Mouse (Mus musculus) c-Kit-positive CD71-negative TER-119-negative erythroid progenitor cells, embryonic 14.5 days (primary cell): ENCODE measurements around the gene Znfx1.

Source experiments
- DNase-seq: peaks from one replicate; pipeline ENCODE4 v3.0.0-alpha.2; 2013; ENCODE audit warnings: low read depth

Gene Znfx1

DNA sequence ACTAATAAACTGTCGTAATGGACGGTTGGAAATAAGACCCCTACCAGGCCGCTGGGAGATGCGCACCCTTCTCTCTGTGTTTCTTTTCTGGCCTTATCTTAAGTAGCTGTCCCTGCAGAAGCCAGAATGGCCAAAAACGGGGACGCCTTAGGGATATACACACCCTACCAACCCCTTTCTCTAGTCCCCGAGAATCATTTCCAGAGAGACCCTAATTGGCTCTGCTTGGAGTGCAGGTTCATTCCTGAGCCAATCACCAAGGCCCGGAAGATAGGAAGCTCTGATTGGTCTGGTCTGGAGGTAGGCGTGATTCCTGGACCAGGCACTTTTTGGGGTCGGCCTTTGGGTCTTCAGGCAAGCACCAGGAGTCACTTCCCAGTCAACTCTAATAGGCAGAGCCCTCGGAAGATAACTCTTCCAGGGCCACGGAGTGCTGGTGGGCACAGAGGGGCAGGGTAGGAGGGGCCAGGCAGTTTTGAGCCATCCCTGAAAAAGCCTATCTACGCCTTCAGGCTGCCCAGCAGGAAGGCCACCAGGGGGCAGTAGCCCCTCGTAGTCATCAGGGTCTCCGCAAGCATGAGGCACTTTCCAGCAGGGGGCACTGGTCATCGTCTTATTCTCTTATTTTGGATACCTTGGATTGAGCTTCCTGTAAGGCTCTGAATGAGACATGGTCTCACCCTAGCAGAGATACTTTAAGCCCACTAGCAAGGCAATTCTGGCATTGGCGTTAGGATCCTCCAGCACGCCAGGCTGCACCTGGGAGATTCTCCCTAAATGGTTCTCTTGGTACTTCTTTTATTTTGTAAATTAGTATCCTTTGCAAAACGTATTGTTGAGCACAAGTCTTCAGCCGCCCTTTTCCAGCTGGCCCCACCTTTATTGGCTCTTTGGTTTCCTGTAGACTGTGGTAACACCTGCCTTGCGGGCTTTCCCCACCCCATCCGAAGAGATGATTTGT is 9.1 kb upstream of the Znfx1 start:
- peak; percentile 99 for DNase-seq

DNA sequence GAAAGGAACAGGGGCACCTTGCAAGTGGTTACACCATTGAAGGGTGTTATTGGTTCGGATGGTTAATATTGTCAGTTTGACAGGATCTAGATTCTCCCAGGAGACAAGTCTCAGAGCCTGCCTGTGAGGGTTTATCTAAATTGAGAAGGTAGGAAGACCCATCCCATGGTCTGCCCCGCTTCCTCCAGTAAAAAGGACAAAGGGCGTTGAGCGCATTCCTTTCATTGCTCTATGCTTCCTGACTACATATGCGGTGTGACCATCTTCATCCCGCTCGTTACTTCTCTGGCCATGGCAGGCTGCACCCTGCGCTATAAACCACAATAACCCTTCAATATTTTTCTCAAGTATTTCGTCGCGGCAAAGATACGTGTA is 8.4 kb upstream of the Znfx1 start:
- no peak for DNase-seq

DNA sequence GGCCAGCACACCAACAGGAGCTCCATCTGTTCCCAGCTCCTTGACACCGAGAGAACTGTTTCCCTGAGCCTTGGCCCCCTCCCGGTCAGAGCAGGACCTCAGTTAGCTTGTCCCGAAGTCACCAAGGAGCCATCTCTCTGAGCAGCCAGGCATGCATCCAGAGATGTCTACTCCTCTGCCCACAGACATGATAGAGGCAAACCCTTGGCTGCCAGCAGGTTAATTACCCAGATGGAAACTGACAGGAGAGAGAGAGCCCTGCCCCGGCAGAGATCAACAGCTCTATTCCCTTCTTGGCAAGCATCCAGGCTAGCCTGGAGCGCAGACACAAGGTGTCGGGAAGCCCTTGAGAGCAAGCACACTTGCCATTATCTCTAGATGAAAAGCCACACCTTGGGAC is 7.5 kb upstream of the Znfx1 start:
- no peak for DNase-seq

DNA sequence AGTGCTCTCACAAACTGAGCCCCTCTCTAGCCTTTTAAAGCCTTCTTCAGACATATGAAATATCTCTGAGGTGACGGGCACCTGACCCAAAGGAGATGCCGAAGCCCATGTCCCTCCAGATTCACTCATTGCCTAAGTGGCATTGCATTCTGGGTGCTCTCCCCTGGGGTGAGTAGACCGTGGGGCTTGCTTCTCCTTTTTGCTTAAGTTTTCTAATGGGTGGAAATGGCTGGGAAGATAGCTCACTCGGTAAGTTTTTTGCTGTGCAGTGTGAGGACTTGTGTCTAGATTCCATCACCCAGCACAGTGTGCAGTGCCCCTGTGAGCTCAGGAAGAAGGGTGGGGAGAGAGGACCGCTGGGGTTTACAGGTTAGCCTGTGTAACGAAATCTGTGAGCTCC is 4.8 kb upstream of the Znfx1 start:
- no peak for DNase-seq

DNA sequence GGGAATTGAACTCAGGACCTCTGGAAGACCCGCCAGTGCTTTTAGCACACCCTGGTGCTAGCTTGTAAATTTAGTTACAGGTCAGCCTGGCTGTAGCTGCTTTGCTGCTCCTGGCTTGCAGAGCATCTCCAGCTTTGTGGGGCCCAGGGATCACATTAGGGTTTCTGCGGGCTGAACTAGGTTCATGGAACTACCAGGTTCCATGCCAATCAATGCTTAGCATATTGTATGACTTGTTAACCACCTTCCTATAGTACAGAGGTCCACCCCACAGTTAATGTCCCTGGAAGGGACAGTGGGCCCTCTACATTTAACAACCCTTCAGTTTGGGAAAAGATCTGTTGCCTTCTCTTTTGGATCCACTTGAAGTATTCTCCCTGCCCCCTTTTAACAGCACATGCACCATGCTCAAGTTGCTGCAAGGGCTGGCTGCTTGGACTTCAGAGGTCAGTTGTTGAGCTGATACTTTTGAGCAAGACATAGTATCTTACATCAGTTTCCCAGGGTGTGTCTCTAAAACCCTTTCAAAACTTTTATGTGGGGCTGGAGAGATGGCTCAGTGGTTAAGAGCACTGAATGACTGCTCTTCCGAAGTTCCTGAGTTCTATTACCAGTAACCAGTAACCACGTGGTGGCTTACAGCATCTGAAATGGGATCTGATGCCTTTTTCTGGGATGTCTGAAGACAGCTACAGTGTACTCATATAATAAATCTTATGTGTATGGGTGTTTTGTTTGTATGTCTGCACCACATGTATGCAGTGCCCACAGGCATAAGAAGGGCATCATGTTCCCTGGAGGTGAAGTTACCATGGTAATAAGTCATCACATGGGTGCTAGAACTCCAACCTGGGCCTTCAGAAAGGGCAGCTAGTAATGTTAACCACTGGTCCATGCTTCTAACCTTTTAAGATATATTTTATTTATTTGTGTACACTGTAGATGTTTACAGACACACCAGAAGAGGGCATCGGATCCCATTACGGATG is 4.0 kb upstream of the Znfx1 start:
- DNase-seq, result no peak

DNA sequence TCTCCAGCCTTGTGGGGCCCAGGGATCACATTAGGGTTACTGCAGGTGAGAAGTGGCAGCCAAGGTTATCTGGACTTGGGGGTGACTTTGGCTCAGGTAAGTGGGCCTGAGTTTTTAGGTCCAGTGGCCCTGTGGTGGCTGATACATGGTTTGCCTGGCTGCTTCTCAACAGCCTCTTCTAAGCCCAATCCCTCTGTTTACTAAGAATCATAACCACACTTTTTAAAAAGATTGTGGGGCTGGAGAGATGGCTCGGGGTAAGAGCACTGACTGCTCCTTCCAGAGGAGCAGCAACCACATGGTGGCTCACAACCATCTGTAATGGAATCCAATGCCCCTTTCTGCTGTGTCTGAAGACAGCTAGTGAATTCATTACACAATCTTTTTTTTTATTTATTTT is 3.2 kb upstream of the Znfx1 start:
- no peak for DNase-seq

DNA sequence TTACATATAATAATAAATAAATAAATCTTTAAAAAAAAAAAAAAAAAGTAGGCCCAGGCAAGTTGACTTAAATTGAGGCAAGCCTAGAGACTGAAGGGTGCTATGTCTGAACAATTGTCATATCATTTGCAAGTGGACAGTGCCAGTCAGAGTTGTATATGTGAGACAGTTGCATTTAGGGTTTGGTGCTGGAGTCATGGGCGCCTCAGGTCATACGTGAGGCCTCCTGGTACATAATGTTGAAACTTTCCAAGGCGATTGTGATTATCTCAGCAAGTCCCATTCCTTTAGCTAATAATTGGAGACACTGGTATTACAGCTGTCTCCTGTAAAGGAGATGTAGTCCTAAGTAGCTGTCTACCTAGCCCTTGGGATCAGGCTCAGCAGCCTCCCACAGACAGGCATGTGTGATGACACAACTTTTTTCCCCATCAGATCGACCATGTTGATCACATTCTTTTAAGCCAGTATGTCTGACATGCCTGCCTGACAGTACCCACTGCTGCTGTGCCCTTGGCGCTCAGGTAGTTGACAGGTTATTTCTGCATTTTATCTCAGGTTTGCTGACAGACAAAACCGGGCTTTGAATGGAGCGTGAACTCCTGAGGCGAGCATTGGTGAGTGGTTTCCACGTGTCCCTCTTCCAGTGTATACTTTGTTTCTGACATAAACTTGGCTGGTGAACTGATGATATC is 1.9 kb upstream of the Znfx1 start:
- no peak for DNase-seq

DNA sequence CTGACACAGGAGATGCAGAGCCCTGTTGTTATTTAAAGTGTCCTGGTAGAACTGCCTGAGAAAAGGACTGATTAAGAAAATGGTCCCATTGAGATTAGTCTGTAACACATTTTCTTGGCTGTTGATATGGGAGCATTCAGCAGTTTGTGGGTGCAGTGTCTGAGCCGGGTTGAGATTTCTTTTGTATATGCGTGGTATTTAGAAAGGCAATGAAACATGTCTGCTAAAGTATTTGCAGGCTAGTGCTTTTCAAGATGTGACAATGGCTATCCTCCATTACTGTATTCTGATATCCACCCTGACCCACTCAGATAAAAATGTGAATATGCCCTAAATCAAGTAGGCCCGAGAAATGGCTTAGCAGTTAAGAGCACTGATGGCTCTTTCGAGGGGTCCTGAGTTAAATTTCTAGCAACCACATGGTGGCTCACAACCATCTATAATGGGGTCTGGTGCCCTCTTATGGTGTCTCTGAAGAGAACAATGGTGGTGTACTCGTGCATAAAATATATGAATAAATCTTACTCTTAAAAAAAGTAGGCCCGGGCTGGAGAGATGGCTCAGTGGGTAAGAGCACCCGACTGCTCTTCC is 1.2 kb upstream of the Znfx1 start:
- DNase-seq, result no peak

DNA sequence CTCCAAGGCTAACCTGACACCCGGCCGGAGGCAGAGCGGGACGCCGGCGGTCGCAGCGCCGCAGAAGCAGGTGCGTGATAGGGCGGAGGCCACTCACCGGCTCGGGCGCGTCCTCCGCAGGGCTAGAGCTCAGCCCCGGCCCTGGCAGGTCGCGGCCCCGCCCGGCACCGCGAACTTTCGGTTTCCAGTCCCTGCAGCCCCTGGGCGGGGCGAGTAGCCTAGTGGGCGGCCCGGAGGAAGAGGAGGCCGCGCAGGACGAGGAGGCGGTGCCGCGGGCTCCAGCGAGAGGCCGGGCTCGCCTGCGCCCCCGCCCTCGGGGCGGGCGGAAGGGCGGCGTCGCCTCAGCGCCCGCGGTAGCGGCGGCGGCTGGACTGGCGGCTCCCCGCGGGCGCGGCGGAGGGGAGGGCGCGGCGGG is 311 bp downstream of the Znfx1 start:
- DNase-seq, result peak; percentile 90

DNA sequence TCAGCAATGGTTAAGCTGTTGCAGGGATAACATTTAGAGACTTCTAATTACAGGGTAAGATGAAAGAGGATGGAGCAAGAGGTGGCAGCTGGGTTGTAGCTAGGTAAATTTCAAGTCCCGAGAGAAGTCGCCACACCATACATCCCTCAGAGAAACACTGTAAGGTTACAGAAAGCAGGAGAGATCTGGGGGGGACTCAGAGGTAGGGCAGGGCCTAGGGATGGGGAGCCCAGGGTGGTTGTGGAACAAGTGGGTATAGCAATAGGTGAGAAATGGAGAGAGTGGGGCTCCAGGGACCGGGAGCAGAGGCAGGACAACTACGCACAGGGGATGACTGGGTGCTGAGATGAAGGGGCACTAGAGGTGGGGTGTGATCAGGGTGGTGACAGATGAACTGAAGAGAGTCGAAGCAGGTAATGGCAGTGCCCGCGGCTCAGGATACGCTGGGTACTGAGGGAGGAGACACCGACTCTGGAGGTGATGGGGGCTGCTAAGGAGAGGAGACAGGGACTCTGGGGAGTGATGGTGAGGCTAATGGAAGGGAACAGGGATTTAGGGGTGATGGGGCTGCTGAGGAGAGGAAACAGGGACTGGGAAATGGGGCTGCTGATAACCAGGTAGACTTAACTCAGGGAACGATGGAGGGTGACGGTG is 1.3 kb downstream of the Znfx1 start:
- DNase-seq, result no peak

DNA sequence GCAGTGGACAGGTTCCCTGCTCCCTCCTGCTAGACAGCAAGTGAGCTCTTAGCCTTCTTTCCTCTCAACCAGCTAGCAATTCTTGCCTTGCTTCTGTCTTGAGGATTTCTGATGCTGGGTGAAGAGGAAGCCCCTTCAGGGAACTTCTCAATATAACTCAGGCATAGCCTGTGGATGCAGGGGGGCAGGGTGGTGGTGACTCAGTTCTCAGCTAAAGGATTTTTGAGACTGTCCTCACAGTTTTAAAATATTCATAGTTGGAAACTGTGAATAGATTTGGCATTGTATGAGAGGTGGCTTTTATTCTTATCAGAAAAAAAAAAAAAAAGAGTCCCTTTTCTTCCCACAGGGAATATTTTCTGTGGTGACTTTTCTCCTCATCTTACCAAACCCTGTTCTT is 2.1 kb downstream of the Znfx1 start:
- DNase-seq, result no peak

DNA sequence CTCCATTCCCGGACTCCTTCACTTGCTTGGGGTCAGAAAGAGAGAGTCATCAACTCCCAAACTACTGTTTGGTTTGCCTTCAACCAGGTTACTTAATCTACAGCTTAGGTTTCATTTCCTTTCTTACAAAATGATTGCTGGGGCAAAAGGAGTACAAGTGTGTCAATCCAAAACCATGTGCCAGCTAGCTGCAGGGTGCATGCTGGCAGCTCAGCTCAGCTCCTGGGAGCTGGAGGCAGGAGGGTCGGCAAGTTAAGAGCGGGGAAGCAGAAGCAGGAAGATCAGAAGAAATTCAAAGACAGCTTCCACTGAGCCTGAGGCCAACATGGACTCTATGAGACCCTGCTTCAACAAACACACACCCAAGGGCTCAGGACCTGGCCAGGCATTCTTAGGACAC is 2.5 kb downstream of the Znfx1 start:
- no peak for DNase-seq

DNA sequence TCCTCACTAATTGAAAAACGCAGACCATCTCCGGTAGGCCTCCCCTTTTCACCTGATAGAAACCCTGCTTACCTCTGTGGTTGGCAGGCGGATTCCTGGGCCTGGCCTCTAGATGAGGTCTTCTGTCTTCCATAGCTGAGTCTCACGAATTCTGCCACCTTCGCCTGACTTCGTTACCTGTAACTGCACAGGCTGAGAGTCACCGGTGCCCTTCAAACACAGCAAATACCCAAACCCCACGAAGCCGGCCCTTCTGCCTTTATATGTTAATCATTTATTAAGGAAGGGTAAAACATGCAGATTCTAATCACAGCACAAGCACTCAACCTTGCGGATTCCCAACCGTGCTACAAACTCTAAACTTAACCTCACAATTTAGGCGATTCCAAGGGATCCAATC is 2.9 kb downstream of the Znfx1 start:
- no peak for DNase-seq

DNA sequence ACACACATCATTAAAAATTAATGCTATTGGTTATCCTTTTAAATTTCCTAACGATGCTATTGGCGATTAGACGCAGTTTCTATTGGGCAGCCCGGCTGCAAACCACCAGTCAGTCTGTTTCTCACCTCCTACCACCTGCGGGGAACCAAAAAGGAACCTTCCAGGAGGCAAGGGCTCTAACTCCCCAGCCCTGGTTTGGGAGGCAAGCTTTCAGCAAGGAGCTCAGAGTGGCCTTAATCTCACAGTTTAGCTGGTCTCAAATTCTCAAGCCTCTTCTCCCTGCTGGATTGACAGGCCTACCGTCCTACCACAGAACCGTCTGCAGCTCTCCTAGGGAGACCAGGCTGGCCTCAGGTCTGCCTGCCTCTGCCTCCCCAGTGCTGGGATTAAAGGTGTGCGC is 3.3 kb downstream of the Znfx1 start:
- no peak for DNase-seq

DNA sequence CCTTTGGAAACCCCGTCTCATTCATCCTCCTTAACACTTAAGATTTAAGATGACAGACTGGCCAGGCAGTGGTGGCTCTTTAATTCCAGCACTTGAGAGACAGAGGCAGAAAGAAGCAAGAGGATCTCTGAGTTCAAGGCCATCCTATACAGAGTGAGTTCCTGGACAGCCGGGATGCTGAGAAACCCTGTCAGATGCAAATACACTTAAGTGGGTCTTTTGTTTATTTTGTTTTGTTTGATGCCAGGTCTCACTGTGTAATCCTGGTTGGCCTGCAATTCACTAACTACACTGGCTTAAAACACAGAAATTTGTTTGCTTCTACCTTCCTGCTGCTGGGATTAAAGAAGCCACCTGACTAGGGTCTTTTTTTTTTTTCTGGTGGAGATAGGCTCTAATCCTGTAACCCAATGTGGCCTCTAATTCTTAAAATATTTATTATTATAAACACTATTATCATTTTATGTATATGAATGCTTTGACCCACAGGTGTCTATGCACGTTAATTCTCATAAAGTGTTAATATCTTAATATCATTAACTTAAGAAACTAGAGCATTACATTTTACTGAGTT is 3.9 kb downstream of the Znfx1 start:
- no peak for DNase-seq

DNA sequence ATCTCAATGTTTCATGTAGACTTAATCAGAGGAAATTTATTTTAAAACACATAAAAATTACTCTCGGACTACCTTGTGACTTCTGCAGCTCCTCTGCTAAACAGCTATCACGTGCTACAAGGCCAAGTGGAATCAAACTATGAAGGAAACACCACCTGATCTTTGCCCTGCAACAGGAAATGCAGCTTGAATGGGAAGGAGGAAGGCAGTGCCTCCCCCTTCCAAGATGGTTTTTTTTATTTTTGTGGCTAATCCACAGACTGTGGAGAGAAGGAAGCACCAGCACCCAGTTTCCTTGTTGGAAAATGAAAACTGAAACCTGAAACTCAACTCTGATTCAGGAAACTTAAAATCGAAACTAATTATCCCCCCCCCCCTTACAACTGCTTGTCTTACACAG is 4.6 kb downstream of the Znfx1 start:
- DNase-seq, result no peak

DNA sequence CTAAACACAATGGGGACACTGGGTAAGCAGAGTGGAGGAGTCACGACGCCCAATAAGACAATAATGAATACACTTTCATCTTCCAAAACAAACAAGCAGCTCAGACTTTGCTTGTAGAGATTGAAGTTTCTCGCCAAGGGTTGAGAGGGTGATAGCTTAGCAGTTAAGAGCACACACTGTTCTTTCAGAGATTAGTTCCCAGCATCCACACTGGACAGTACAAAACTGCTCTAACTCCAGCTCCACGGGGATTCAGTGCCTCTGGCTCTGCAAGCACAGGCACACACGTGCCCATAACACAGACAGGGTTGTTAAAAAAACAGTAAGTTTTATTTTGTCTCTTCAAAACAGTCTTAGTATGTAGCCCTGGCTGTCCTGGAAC is 5.9 kb downstream of the Znfx1 start:
- no peak for DNase-seq

DNA sequence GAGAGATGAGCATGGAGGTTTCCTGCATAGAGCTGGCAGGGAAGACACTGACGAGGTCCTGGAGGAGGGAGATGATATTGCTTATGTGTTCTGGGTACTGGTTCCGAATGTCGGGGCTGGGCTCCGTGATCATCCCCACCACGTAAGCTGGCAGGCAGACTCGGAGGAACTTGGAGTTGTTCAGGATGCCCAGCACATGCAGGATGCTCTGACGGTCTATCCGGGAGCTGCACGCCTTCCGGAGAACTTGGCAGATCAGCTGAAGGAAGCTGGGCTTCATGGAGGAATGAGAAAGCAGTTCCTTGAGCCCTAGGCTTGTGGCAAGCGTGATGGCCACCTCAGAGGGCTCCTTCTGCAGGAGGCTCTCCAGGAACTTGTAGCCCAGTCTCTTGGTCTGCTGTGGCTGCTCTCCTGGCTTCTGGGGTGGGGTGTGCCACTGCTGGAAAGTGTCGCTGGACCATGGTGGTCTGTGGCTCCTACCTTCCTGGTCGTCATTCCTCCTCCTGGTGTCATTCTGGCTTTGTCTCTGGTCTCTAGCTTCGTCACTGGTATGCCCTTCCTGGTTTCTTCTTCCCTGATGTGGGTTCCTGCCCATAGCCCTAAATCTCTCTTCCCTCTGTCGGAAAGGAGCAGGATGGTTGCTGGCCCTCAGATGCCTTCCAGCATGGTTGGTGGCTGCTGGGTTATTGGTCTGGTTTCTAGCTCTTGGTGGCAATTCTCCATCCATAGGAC is 6.4 kb downstream of the Znfx1 start:
- no peak for DNase-seq

DNA sequence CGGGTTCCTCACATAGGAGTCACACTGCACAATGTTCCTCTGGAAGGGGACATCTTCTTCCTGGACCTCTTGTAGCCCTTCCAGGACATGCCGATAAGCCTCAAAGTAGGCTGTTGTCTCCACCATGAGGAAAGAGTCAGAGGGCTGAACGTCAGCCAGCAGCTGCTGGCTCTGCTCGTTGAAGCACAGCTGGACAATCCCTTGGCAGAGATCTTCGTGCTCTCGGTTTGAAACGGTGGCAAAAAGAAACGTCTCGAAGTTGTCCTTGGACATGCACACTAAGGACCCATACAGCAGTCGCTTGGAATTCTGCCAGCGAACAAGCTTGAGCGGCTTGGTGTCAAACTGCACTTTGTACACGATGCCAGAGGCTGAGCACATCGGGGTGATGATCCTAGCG is 7.4 kb downstream of the Znfx1 start:
- no peak for DNase-seq

DNA sequence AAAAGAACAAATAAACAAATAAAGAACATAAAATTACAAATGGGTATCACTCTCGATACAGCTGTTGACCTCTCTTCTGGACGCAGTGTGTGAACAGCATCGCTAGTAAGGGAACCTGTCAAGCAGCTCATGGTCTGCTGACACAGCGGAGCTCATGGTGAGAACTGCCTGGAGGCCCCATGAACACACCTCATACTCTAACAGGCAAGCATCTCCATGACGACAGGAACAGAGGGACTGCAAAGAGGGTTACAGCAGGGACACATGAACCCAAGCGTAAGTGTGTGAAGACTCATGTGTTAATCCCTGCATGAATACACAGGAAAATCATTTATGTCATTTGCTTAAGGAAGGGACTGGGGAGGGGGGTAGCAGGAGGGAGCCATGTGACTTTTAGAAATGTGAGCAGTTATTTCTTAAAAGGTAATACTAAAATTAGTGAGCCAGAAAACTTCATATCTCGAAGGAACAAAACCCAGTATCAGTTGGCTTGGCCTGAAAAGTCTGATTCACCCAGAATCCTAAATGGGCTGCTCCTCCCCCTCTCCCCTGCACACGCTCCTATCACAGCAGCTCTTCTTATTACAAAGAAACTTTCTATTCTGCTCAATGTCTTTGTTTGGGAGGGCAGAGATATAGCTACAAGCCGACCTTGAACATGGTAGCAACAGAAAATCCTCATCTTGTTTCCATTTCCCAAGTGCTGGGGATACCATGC is 9.5 kb downstream of the Znfx1 start:
- DNase-seq, result no peak
